Mouse (Mus musculus) intestine, embryonic 16.5 days (tissue): ENCODE results near the gene Fcgr4. TPM values are rescaled to one million over a fixed set of nuclear protein-coding genes. Genes with fewer than 3 reads are reported as not detected.
A peak's percentile ranks its signal among the peaks of the same experiment; 100 is the strongest.

ENCODE experiments used
- ATAC-seq: fragments of 200-750 bp; cut with Nextera tagmentation; 2 replicates; pipeline ENCODE4 v1.8.0; 2017; ENCODE audit warnings: moderate TSS enrichment, moderate library complexity
- H3K27ac ChIP-seq: fragments of 300-500 bp; sonication (generic); 2 replicates; pipeline ENCODE4 v1.5.1; 2014; ENCODE audit warnings: mild to moderate bottlenecking, low read length
- H3K27me3 ChIP-seq: fragments of 300-500 bp; sonication (generic); replicated peaks from 2 replicates; pipeline ENCODE4 v1.6.1; 2014; ENCODE audit warnings: low read length, control low read depth, mixed read lengths; ENCODE audit not compliant: control insufficient read depth, insufficient read depth
- H3K36me3 ChIP-seq: fragments of 300-500 bp; sonication (generic); 2 replicates; pipeline ENCODE4 v1.6.1; 2014; ENCODE audit warnings: low read length, control low read depth; ENCODE audit not compliant: control insufficient read depth, insufficient read depth
- H3K4me1 ChIP-seq: fragments of 300-500 bp; sonication (generic); 2 replicates; pipeline ENCODE4 v1.6.1; 2014; ENCODE audit warnings: low read length, control low read depth, mixed read lengths; ENCODE audit not compliant: control insufficient read depth, insufficient read depth
- H3K4me2 ChIP-seq: fragments of 300-500 bp; sonication (generic); 2 replicates; pipeline ENCODE4 v1.6.1; 2014; ENCODE audit warnings: low read depth, low read length, control low read depth
- H3K4me3 ChIP-seq: fragments of 300-500 bp; sonication (generic); 2 replicates; pipeline ENCODE4 v1.5.1; 2014; ENCODE audit warnings: mild to moderate bottlenecking, low read length
- H3K9ac ChIP-seq: fragments of 300-500 bp; sonication (generic); 2 replicates; pipeline ENCODE4 v1.6.1; 2014; ENCODE audit warnings: low read depth, low read length
- H3K9me3 ChIP-seq: fragments of 300-500 bp; sonication (generic); 2 replicates; pipeline ENCODE4 v1.6.1; 2016; ENCODE audit warnings: low read length, control low read depth; ENCODE audit not compliant: control insufficient read depth
- WGBS: fragments of 180-500 bp; shearing (Covaris S2); extraction: QIAGEN DNeasy Blood & Tissue Kit; methylation state at CpG from one replicate; pipeline ENCODE4 v1.1.7; 2014; 5-methylcytosine and 5-hydroxymethylcytosine counted together
- polyA plus RNA-seq: library from polyadenylated mRNA; unstranded; fragments of >200 nt; fragmentation: Nextera tagmentation; extraction: Ambion mirVana; gene quantifications from 2 replicates; pipeline ENCODE4 v1.2.1, GENCODE M21; 2015

The Fcgr4 gene
- polyA plus RNA-seq, 1 experiment from 2014 or later = 1.8 TPM

DNA sequence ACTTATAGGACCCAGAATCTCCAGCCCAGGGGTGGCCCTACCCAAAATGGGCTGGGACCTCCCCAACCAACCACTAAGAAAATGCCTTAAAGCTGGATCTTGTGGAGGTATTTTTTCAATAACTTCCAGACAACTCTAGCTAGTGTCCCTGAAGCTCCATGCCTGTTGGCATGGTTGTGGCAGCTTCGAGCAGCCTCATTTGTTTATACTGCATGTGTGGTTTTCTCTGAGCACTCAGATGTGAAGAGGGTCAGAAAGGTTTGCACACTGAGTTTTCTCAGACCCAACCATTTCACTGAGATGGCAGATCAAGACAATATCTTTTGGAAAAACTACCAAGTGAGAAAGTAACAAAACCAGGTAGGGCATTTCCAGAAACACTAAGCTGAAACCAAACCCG, 36.4 kb upstream of the Fcgr4 start:
- Histone ChIP-seq H3K27ac (no peak overlapping the region), H3K4me3 (no peak overlapping the region)
- 69% methylated on average over 2 of the region's 2 CpGs for WGBS

DNA sequence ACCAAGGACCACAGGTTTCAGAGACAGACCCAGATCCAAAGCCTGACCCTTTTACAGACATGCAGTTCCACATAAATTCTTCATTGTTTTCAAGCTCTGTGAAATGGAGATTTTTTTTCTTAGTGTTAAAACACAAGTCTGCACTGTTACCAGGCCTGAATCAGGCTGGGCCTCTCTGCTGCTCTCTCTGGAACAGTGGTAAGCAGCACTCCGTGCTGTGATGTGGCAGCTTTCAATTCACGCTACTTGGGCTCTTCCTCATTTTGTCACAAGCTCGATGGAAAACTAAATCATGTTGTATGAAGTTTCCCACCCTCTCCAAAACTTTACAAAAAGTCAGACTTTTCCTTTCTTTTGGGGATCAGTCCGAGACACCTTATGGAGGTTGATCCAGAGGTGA, 35.7 kb upstream of the Fcgr4 start:
- no peak overlapping the region for H3K4me2 ChIP-seq
- H3K4me1 ChIP-seq = no peaks in the 10 kb centered on the region
- 77% methylated on average over 4 of the region's 4 CpGs for WGBS
- H3K36me3 ChIP-seq = no peaks in the 10 kb centered on the region
- no peaks in the 10 kb centered on the region for H3K9me3 ChIP-seq
- H3K9ac ChIP-seq = no peak overlapping the region
- H3K27me3 ChIP-seq = no peaks in the 10 kb centered on the region
- H3K27ac ChIP-seq = no peak overlapping the region
- ATAC-seq = no peak
- no peak overlapping the region for H3K4me3 ChIP-seq

More for the DNA sequence above, 36.4 kb upstream of the Fcgr4 start:
- H3K4me1 ChIP-seq = no peaks in the 10 kb centered on the region
- no peaks in the 10 kb centered on the region for H3K27me3 ChIP-seq
- ATAC-seq = no peak
- H3K4me2 ChIP-seq = no peak overlapping the region
- no peaks in the 10 kb centered on the region for H3K36me3 ChIP-seq
- no peak overlapping the region for H3K9ac ChIP-seq
- H3K9me3 ChIP-seq = no peaks in the 10 kb centered on the region

DNA sequence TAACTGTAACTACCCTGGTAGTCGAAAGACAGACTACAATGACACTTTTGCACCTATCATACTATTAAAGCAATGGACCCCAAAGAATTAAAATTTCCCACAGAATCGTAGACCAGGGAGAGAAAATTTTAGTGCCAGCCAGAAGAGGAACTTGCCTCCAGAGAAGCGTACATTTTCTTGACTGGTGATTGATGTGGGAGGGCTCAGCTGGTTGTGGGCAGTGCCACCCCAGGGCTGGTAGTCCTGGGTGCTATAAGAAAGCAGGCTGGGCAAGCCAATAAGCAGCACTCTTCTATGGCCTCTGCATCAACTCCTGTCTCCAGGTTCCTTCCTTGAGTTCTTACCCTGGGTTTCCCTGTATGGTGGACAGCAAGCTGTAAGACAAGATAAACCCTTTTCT, 33.6 kb upstream of the Fcgr4 start:
- Histone ChIP-seq H3K4me3 (no peak overlapping the region), H3K27me3 (no peaks in the 10 kb centered on the region), H3K9ac (no peak overlapping the region), H3K9me3 (no peaks in the 10 kb centered on the region), H3K27ac (no peak overlapping the region), H3K4me2 (no peak overlapping the region), H3K4me1 (no peaks in the 10 kb centered on the region), H3K36me3 (no peaks in the 10 kb centered on the region)
- WGBS = 90% methylated on average over 3 of the region's 3 CpGs
- ATAC-seq = no peak

DNA sequence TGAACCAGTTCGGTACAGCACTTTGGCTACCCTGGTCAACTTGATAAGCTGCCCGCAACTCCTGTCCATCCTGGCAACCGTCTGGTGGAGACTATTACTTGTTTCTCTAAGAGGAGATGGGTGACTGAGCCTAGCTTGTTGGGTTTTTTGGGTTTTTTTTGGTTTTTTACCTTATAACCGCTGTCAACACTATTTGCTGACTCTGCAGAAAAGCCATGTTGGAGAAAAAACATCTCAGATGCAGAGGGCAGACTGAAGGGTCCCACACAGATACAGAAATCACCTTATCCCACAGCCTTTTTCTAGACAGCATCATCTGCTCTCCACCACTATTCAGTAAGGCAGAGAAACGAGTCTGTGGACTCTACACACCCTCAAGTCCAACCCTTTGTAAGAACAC, 32.9 kb upstream of the Fcgr4 start:
- no peak overlapping the region for H3K9ac ChIP-seq

DNA sequence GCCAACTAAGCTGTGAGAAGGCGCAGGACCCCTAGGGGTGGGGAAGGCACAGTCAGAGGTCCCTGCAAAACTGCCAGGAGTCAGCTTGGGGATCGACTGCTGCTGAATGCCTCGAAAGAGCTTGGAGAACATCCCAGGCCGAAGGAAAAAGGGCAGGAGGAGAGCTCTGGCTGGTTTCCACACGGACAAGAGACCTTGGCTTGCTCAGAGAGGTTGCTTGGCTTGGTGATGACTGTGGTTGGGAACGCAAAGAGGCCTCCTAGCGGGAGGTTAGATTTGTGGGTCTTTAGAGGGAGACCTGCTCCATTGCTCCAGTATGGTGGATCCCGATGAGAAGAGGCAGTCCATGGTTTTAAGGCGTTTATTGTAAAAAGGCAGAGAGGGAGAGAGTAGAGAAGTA, 29.1 kb upstream of the Fcgr4 start:
- Histone ChIP-seq H3K4me2 (no peak overlapping the region), H3K27ac (no peak overlapping the region), H3K4me1 (no peaks in the 10 kb centered on the region), H3K27me3 (no peaks in the 10 kb centered on the region), H3K9ac (no peak overlapping the region), H3K4me3 (no peak overlapping the region), H3K9me3 (no peaks in the 10 kb centered on the region), H3K36me3 (no peaks in the 10 kb centered on the region)
- WGBS = 72% methylated on average over 9 of the region's 9 CpGs
- no peak for ATAC-seq

More for the DNA sequence above, 32.9 kb upstream of the Fcgr4 start:
- H3K27ac ChIP-seq = no peak overlapping the region
- ATAC-seq = no peak
- H3K4me1 ChIP-seq = no peaks in the 10 kb centered on the region
- H3K9me3 ChIP-seq = no peaks in the 10 kb centered on the region
- no peaks in the 10 kb centered on the region for H3K36me3 ChIP-seq
- 82% methylated on average over 5 of the region's 5 CpGs for WGBS
- H3K27me3 ChIP-seq = no peaks in the 10 kb centered on the region
- H3K4me3 ChIP-seq = no peak overlapping the region
- no peak overlapping the region for H3K4me2 ChIP-seq

DNA sequence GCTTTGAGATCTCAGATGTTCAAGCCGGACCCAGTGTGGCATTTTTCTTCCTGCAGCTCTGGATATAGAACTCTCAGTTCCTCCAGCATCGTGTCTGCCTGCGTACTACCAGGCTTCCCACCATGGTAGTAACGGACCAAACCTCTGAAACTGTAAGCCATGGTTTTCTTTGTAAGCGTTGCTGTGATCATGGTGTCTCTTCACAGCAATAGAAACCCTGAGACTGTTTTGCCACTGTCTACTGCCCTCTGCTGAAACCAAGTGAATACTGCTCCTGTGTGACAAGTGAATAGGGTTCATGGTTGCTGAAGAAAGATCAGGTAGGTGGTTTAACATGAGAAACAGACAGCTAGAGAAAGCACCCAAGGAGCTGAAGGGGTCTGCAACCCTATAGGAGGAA, 26.2 kb upstream of the Fcgr4 start:
- Histone ChIP-seq H3K36me3 (no peaks in the 10 kb centered on the region), H3K4me3 (no peak overlapping the region), H3K9ac (no peak overlapping the region), H3K27ac (no peak overlapping the region), H3K4me1 (no peaks in the 10 kb centered on the region), H3K4me2 (no peak overlapping the region), H3K9me3 (no peaks in the 10 kb centered on the region), H3K27me3 (no peaks in the 10 kb centered on the region)
- 61% methylated on average over 5 of the region's 5 CpGs for WGBS
- ATAC-seq = no peak

DNA sequence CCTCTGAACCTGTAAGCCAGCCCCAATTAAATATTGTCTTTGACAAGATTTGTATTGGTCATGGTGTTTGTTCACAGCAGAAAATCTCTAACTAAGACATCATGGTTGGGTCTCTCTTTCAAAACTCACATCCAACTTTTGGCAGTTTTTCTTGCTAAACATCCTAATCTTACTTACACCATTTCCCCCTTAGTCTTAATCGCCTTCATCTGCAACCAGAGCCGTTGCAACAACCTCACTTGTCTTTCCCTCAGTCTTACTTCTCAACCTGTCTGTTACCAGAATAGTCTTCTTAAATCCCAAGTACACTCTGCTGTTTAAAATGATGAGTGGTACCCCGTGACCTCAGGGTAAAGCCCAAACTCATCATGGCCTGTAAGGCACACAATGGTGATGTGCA, 22.7 kb upstream of the Fcgr4 start:
- H3K36me3 ChIP-seq = no peaks in the 10 kb centered on the region
- no peak overlapping the region for H3K27ac ChIP-seq
- no peak for ATAC-seq
- H3K4me3 ChIP-seq = no peak overlapping the region
- no peaks in the 10 kb centered on the region for H3K4me1 ChIP-seq
- no peak overlapping the region for H3K9ac ChIP-seq
- no peaks in the 10 kb centered on the region for H3K27me3 ChIP-seq
- H3K9me3 ChIP-seq = no peaks in the 10 kb centered on the region
- H3K4me2 ChIP-seq = no peak overlapping the region
- 80% methylated on average over 3 of the region's 3 CpGs for WGBS

DNA sequence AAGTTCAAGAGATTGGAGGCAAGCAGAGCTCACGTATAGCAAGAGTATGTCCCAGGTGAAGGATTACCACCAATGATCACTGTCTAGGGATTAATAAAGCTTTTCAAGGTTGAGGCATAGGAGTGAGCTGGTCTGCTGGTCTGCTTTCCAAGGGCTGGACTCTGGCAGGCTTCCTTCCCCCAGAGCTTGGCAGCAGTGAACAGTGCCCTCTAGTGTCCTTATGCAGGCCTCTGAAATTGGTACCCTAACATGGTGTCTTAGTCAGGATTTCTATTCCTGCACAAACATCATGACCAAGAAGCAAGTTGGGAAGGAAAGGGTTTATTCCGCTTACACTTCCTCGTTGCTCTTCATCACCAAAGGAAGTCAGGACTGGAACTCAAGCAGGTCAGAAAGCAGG, 22.0 kb upstream of the Fcgr4 start:
- ATAC-seq = peak; percentile 48; the same call in 1 of the 2 replicates
- Histone ChIP-seq H3K4me3 (no peak overlapping the region), H3K4me2 (no peak overlapping the region), H3K9me3 (no peaks in the 10 kb centered on the region), H3K27me3 (no peaks in the 10 kb centered on the region), H3K27ac (no peak overlapping the region), H3K36me3 (no peaks in the 10 kb centered on the region), H3K9ac (no peak overlapping the region), H3K4me1 (no peaks in the 10 kb centered on the region)
- 49% methylated on average over 3 of the region's 3 CpGs for WGBS

DNA sequence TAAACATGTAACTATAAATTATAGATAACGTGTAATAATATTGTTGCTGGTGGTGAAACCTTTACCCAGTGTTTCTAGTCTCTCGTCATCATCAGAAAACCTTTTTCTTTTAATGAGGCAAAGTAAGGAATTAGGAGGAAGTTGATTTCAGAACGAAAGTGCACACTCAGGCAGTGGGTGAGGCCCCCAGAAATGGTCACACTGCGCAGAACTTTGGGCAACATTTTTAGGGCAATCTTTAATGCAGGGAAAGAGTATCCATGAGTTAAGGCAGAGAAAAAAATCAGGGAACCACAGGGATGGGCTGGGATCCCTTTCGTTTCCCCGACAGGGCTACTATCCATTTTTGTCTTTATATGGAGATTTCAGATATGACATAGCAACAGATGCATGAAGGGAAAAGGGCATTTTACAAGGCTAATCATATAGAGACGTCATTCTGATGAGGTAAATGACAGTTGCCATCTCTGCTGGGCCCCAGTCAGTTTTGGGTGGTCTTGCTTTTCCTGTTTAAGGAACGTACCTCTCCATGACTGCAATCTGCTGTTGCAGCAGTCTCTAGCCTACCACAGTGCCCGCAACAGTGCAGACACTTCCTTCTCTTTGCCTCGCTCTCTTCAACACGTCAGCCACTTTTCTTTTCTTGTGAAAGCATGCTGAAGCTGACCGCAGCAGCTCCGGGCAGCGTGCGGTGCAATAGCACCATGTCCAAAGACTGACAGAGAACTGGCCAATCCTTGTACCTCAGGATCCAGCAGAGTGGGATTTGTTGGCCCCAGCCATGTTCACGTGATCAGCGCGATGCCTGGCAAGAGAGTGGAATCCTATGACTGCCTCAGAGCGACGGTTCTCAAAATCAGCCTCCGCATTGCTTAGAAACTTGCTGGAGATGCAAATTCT, 20.7 kb upstream of the Fcgr4 start:
- 0 out of 2 replicates have a peak overlapping the region, but pooled peaks have one; percentile 34 for H3K9ac ChIP-seq
- 60% methylated on average over 21 of the region's 21 CpGs for WGBS
- no peak overlapping the region for H3K27ac ChIP-seq
- H3K4me1 ChIP-seq = no peaks in the 10 kb centered on the region
- H3K4me3 ChIP-seq = 0 out of 2 replicates have a peak overlapping the region, but pooled peaks have one; percentile 3
- ATAC-seq = 0 out of 2 replicates have a peak, but pooled peaks have one; percentile 31
- no peaks in the 10 kb centered on the region for H3K27me3 ChIP-seq
- H3K36me3 ChIP-seq = no peaks in the 10 kb centered on the region
- no peak overlapping the region for H3K4me2 ChIP-seq
- no peaks in the 10 kb centered on the region for H3K9me3 ChIP-seq
